Mouse (Mus musculus) brain, embryonic 14.5 days (tissue): Measurements from ENCODE around the gene Fam167b.
A peak's percentile ranks its signal among the peaks of the same experiment; 100 is the strongest.

Experiments used
- CTCF ChIP-seq: fragments of 200-500 bp; IDR thresholded peaks from 2 replicates; pipeline ENCODE4 v1.5.1; 2012; ENCODE audit warnings: inconsistent platforms, mild to moderate bottlenecking, moderate library complexity, borderline replicate concordance; ENCODE audit not compliant: insufficient read depth, insufficient read length; ENCODE audit errors: extremely low read depth
- POLR2A ChIP-seq: fragments of 200-500 bp; IDR thresholded peaks from 2 replicates; pipeline ENCODE4 v1.6.1; 2012; ENCODE audit warnings: mild to moderate bottlenecking, inconsistent platforms, borderline replicate concordance; ENCODE audit not compliant: poor library complexity, insufficient read depth, insufficient read length, severe bottlenecking; ENCODE audit errors: extremely low read depth

DNA sequence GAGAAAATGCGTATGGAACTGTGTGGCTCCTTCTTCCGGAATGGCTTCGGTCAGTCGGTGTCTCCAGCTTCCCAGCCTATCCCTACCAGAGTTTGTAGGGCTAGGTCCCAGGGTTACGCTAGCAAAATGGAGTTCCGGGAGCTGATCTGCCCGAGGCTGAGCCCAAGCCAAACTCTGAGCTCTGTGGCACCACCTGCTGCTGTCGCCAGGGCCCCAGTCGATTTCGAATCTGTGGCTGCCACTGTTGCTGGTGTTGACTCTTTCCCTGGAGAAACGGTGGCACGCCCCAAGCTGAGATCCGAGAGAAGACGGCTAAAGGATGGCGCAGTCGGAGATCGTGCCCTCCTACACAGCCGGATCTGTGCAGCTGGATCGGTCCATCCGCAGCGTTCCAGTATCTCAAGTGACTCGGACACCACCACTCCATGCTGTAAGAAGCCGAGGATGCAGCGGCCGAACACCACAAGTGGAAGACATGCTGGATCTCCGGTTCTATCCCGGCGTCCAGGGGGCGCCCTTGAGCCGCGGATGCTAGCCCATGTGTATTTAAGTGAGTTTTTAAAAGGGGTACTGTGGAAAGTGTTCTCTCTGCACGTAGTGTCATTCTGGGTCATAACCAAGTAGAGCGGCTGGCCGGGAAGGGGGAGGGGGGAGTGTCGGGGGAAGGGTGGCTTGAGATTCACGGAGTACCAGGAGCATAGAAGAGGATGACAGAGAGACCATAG is 6.7 kb upstream of the Fam167b start:
- TF ChIP-seq CTCF (peak; percentile 74), POLR2A (no peak)
